Mouse (Mus musculus): ENCODE measurements around the gene Sgsm1. TPM values are rescaled to one million over a fixed set of nuclear protein-coding genes. Genes with fewer than 3 reads are reported as not detected.

The Sgsm1 gene
- polyA plus RNA-seq, 1 experiment: 1.1 TPM

GRCm38 (mm10) chr5:113268246-113268645 is 42.3 kb downstream of the Sgsm1 start:
- TF ChIP-seq CTCF (IDR thresholded peaks at IDR 0.05; ENCODE audit: borderline replicate concordance, insufficient read depth, low read length) (no peak), POLR2A (IDR thresholded peaks at IDR 0.05; ENCODE audit: low read depth, low read length) (no peak)
- no peak overlapping the region for H3K4me3 ChIP-seq (ENCODE audit: insufficient read depth, low read length)
- H3K27ac ChIP-seq (ENCODE audit: insufficient read depth, low read length): no peak overlapping the region
- no peaks in the 10 kb centered on the region for H3K4me1 ChIP-seq (ENCODE audit: control insufficient read depth, insufficient read depth, low read length)

GRCm38 (mm10) chr5:113265637-113266036 is 44.9 kb downstream of the Sgsm1 start:
- H3K4me1 ChIP-seq (ENCODE audit: control insufficient read depth, insufficient read depth, low read length): no peaks in the 10 kb centered on the region
- no peak overlapping the region for H3K27ac ChIP-seq (ENCODE audit: insufficient read depth, low read length)
- H3K4me3 ChIP-seq (ENCODE audit: insufficient read depth, low read length): no peak overlapping the region
- TF ChIP-seq POLR2A (IDR thresholded peaks at IDR 0.05; ENCODE audit: low read depth, low read length) (no peak), CTCF (IDR thresholded peaks at IDR 0.05; ENCODE audit: borderline replicate concordance, insufficient read depth, low read length) (no peak)

- H3K4me1 ChIP-seq (ENCODE audit: control insufficient read depth, insufficient read depth, low read length): no peaks in the 10 kb centered on the region
- TF ChIP-seq CTCF (IDR thresholded peaks at IDR 0.05; ENCODE audit: borderline replicate concordance, insufficient read depth, low read length): no peak
- no peak overlapping the region for H3K4me3 ChIP-seq (ENCODE audit: insufficient read depth, low read length)
- no peak overlapping the region for H3K27ac ChIP-seq (ENCODE audit: insufficient read depth, low read length)
Observed at GRCm38 (mm10) chr5:113250806-113251205, 59.8 kb downstream of the Sgsm1 start.

GRCm38 (mm10) chr5:113249263-113249930 is 61.2 kb downstream of the Sgsm1 start:
- Histone ChIP-seq H3K4me1 (ENCODE audit: control insufficient read depth, insufficient read depth, low read length) (no peaks in the 10 kb centered on the region), H3K27ac (ENCODE audit: insufficient read depth, low read length) (no peak overlapping the region)
- no peak for TF ChIP-seq POLR2A (IDR thresholded peaks at IDR 0.05; ENCODE audit: low read depth, low read length)

GRCm38 (mm10) chr5:113230196-113230595 is 80.4 kb downstream of the Sgsm1 start:
- Histone ChIP-seq H3K4me3 (ENCODE audit: insufficient read depth, low read length) (no peak overlapping the region), H3K4me1 (ENCODE audit: control insufficient read depth, insufficient read depth, low read length) (no peaks in the 10 kb centered on the region; the same call in 1 of the 2 replicates), H3K27ac (ENCODE audit: insufficient read depth, low read length) (no peak overlapping the region)
- no peak for TF ChIP-seq POLR2A (IDR thresholded peaks at IDR 0.05; ENCODE audit: low read depth, low read length)

More at GRCm38 (mm10) chr5:113249263-113249930, 61.2 kb downstream of the Sgsm1 start:
- H3K4me3 ChIP-seq (ENCODE audit: insufficient read depth, low read length): no peak overlapping the region

GRCm38 (mm10) chr5:113226632-113227102 is 83.9 kb downstream of the Sgsm1 start, which contains the start of gene Tmem211:
Tmem211 (plus strand) TSS chr5:113226909.
- Histone ChIP-seq H3K27ac (ENCODE audit: insufficient read depth, low read length) (no peak within 1 kb of the TSS), H3K4me3 (ENCODE audit: insufficient read depth, low read length) (no peak within 1 kb of the TSS), H3K4me1 (ENCODE audit: control insufficient read depth, insufficient read depth, low read length) (no peaks in the 10 kb centered on the region; the same call in 1 of the 2 replicates)
- TF ChIP-seq POLR2A (IDR thresholded peaks at IDR 0.05; ENCODE audit: low read depth, low read length) (no peak), CTCF (IDR thresholded peaks at IDR 0.05; ENCODE audit: borderline replicate concordance, insufficient read depth, low read length) (peak; percentile 95)

GRCm38 (mm10) chr5:113225686-113226435 is 84.7 kb downstream of the Sgsm1 start:
- Histone ChIP-seq H3K27ac (ENCODE audit: insufficient read depth, low read length) (no peak overlapping the region), H3K4me1 (ENCODE audit: control insufficient read depth, insufficient read depth, low read length) (no peaks in the 10 kb centered on the region; the same call in 1 of the 2 replicates), H3K4me3 (ENCODE audit: insufficient read depth, low read length) (no peak overlapping the region)
- no peak for TF ChIP-seq CTCF (IDR thresholded peaks at IDR 0.05; ENCODE audit: borderline replicate concordance, insufficient read depth, low read length)
- no peak for TF ChIP-seq POLR2A (IDR thresholded peaks at IDR 0.05; ENCODE audit: low read depth, low read length)

- TF ChIP-seq POLR2A (IDR thresholded peaks at IDR 0.05; ENCODE audit: low read depth, low read length) (no peak), CTCF (IDR thresholded peaks at IDR 0.05; ENCODE audit: borderline replicate concordance, insufficient read depth, low read length) (no peak)
- H3K4me3 ChIP-seq (ENCODE audit: insufficient read depth, low read length): no peak overlapping the region
- H3K4me1 ChIP-seq (ENCODE audit: control insufficient read depth, insufficient read depth, low read length): no peaks in the 10 kb centered on the region; the same call in 1 of the 2 replicates
- no peak overlapping the region for H3K27ac ChIP-seq (ENCODE audit: insufficient read depth, low read length)
Observed at GRCm38 (mm10) chr5:113225271-113225670, 85.3 kb downstream of the Sgsm1 start.

- H3K4me1 ChIP-seq (ENCODE audit: control insufficient read depth, insufficient read depth, low read length): no peaks in the 10 kb centered on the region; the same call in 1 of the 2 replicates
- TF ChIP-seq CTCF (IDR thresholded peaks at IDR 0.05; ENCODE audit: borderline replicate concordance, insufficient read depth, low read length): no peak
- no peak for TF ChIP-seq POLR2A (IDR thresholded peaks at IDR 0.05; ENCODE audit: low read depth, low read length)
- no peak overlapping the region for H3K4me3 ChIP-seq (ENCODE audit: insufficient read depth, low read length)
- H3K27ac ChIP-seq (ENCODE audit: insufficient read depth, low read length): no peak overlapping the region
Observed at GRCm38 (mm10) chr5:113223888-113224287, 86.7 kb downstream of the Sgsm1 start.
